Mouse (Mus musculus) frontal cortex, postnatal 25 days (tissue): ENCODE data around the gene Gm28551.

Experiments
- DNase-seq, 2 experiments: peaks; one replicate each; pipeline ENCODE4 v3.0.0; 2022; ENCODE audit warnings: low spot score in 2 of 2

Gene Gm28551

DNA sequence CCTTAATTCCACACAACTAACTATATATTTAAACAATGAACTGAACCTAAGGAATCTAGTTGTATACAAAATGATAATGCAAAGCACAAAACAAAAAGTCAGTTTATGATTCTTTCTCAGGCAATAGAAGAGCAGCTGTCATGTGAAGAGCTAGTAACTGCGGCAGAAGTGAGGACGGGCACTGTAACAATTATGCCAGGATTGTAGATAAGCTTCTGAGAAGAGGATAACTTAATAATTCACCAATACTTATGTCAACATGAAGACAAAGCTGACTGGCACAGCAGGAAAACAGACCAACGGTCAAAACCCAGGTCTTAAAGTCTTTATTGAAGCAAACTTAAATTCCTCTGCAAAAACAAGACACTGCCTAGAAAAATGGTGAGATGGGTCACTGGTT lies 61.3 kb downstream of the Gm28551 start:
- DNase-seq = no peak
